21 mouse cellular contexts compared by ENCODE assay signal in the genomic region with DNA sequence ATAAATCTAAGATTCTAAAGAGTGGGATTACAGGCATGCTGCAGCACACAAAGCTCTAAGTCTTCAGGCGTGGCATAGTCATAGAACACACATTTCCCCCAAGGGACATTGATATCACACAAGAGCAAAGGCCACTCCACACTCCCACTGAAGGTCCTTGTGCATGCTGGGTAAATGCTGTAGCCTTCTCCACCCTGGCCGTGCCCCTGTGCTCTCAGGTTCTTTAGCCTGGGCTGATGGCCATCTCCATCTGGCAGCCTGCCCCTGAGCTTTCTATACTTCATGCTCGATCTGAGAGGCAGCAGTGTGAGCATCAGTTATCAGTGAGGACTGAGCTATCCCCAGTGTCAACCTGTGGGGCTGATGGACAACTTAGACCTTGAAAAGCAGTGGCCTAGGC. TPM values are rescaled to one million over a fixed set of nuclear protein-coding genes. Genes with fewer than 3 reads are reported as not detected.
DNase-seq lines count a peak whose midpoint lies in the region; ATAC-seq and TF ChIP-seq lines count a peak whose summit lies in the region.
"Had no signal": no experiment of that assay in that cellular context is flagged by ENCODE, and none has a peak within 500 bp of the region (broad histone marks: within the 10 kb centered on the region; RNA-seq: fewer than 3 reads in every experiment).

No protein-coding gene starts in this region.

- H3K4me2 ChIP-seq in liver, postnatal 0 days (ENCODE audit: low read depth, low read length), result no peak overlapping the region
- H3K4me2 ChIP-seq: embryonic facial prominence, embryonic 13.5 days; heart, embryonic 15.5 days; liver, embryonic 12.5 days; lung, embryonic 15.5 days; midbrain, embryonic 12.5 days had no signal

- WGBS in thymus, adult 2 months, result 94% methylated on average over 3 of the region's 3 CpGs
- 73% methylated on average over 3 of the region's 3 CpGs for WGBS in liver, postnatal 0 days (ENCODE audit: insufficient replicate concordance)

- H3K9me3 ChIP-seq in liver, postnatal 0 days (ENCODE audit: low read length), result no peaks in the 10 kb centered on the region
- H3K9me3 ChIP-seq: embryonic facial prominence, embryonic 13.5 days; heart, embryonic 15.5 days; liver, embryonic 12.5 days; lung, embryonic 15.5 days; midbrain, embryonic 12.5 days had no signal

- DNase-seq in heart, adult 11 months, result peak; percentile 88
- DNase-seq in heart, adult 18-20 months, result no peak
- peak; percentile 76 to 82 for DNase-seq in cerebellum, postnatal 10 days
- DNase-seq in gastrocnemius, postnatal 25 days, result peak; percentile 27
- DNase-seq in urinary bladder, postnatal 36 days (ENCODE audit: low spot score in 2 of 2), result no peak
- no peak for DNase-seq in thymus, adult 2 months
- DNase-seq in liver, postnatal 0 days, result no peak
- DNase-seq: heart, adult 2 months; right cerebral cortex, postnatal 25 days had no signal

- H3K27ac ChIP-seq in thymus, adult 2 months (ENCODE audit: control insufficient read depth, insufficient read depth, low read length), result no peak overlapping the region
- no peak overlapping the region for H3K27ac ChIP-seq in liver, postnatal 0 days (ENCODE audit: low read depth)
- H3K27ac ChIP-seq: embryonic facial prominence, embryonic 13.5 days; heart, adult 2 months; heart, embryonic 15.5 days; hindbrain, postnatal 0 days; layer of hippocampus, adult 2 months; liver, embryonic 12.5 days; lung, embryonic 15.5 days; macrophage; midbrain, embryonic 12.5 days had no signal

- no peak for ATAC-seq in liver, postnatal 0 days
- ATAC-seq: hindbrain, postnatal 0 days; liver, embryonic 12.5 days had no signal

- no peaks in the 10 kb centered on the region for H3K4me1 ChIP-seq in thymus, adult 2 months (replicated peaks; ENCODE audit: control insufficient read depth, insufficient read depth, low read length)
- H3K4me1 ChIP-seq in liver, postnatal 0 days (ENCODE audit: insufficient read depth), result no peaks in the 10 kb centered on the region
- H3K4me1 ChIP-seq: embryonic facial prominence, embryonic 13.5 days; heart, embryonic 15.5 days; liver, embryonic 12.5 days; lung, embryonic 15.5 days; midbrain, embryonic 12.5 days had no signal

- no peak for TF ChIP-seq POLR2A in thymus, adult 2 months (IDR thresholded peaks at IDR 0.05; ENCODE audit: control insufficient read depth, extremely low read depth, insufficient read depth, low read length, poor library complexity)

- no peak overlapping the region for H3K9ac ChIP-seq in liver, postnatal 0 days (replicated peaks)
- H3K9ac ChIP-seq: embryonic facial prominence, embryonic 13.5 days; heart, embryonic 15.5 days; liver, embryonic 12.5 days; lung, embryonic 15.5 days; midbrain, embryonic 12.5 days had no signal

- no peaks in the 10 kb centered on the region for H3K36me3 ChIP-seq in thymus, adult 2 months (ENCODE audit: control insufficient read depth, insufficient read depth, low read length)
- no peaks in the 10 kb centered on the region for H3K36me3 ChIP-seq in liver, postnatal 0 days (replicated peaks; ENCODE audit: insufficient read depth, low read length)
- H3K36me3 ChIP-seq: embryonic facial prominence, embryonic 13.5 days; heart, embryonic 15.5 days; liver, embryonic 12.5 days; lung, embryonic 15.5 days; midbrain, embryonic 12.5 days had no signal

- TF ChIP-seq CTCF in thymus, adult 2 months (IDR thresholded peaks at IDR 0.05; ENCODE audit: borderline replicate concordance, control insufficient read depth, extremely low read depth, insufficient read depth, low read length, poor library complexity), result no peak
- no peak for TF ChIP-seq CTCF in liver, postnatal 0 days (IDR thresholded peaks at IDR 0.05; ENCODE audit: low read depth)

- no peaks in the 10 kb centered on the region for H3K27me3 ChIP-seq in thymus, adult 2 months (ENCODE audit: control insufficient read depth, insufficient read depth, low read length)
- H3K27me3 ChIP-seq in liver, postnatal 0 days (ENCODE audit: insufficient read depth, low read length), result no peaks in the 10 kb centered on the region
- H3K27me3 ChIP-seq: embryonic facial prominence, embryonic 13.5 days; heart, embryonic 15.5 days; liver, embryonic 12.5 days; lung, embryonic 15.5 days; midbrain, embryonic 12.5 days had no signal

- H3K4me3 ChIP-seq in thymus, adult 2 months (ENCODE audit: control insufficient read depth, insufficient read depth, low read length), result no peak overlapping the region
- no peak overlapping the region for H3K4me3 ChIP-seq in liver, postnatal 0 days (ENCODE audit: low read depth, low read length)
- H3K4me3 ChIP-seq: embryonic facial prominence, embryonic 13.5 days; heart, adult 2 months; heart, embryonic 15.5 days; layer of hippocampus, adult 2 months; liver, embryonic 12.5 days; lung, embryonic 15.5 days; midbrain, embryonic 12.5 days had no signal

- TF ChIP-seq EP300 in liver, postnatal 0 days (IDR thresholded peaks at IDR 0.05; ENCODE audit: low read depth), result no peak

RNA-seq across cellular contexts. Expression of gene Cct8l1, which starts 4.0 kb away (rescaled TPM):
- under 1 TPM in 1 of 2 experiments, not detected in 1; 0.13 TPM for total RNA-seq in heart, adult 18-20 months (2021)
- total RNA-seq in gastrocnemius, postnatal 25 days (2021), result under 1 TPM in 1 of 2 experiments, not detected in 1; 0.27 TPM
- 0.08 TPM in 2 replicates for polyA plus RNA-seq in thymus, adult 2 months (2012; rRNA removed)
- not detected in 2 replicates for polyA plus RNA-seq in liver, postnatal 0 days (2015; fragmentation: Nextera tagmentation; extraction: Ambion mirVana)
- total RNA-seq: hematopoietic stem cell, adult 5-6 weeks; hindbrain, postnatal 0 days had no signal
- polyA plus RNA-seq: embryonic facial prominence, embryonic 13.5 days; heart, embryonic 15.5 days; hindbrain, postnatal 0 days; kidney, embryonic 16.5 days; limb, embryonic 11.5 days; lung, embryonic 15.5 days; macrophage; midbrain, embryonic 12.5 days; neural tube, embryonic 14.5 days had no signal

RNA-seq across cellular contexts. Expression of gene Kmt2c, which starts 21.2 kb away (rescaled TPM):
- 10 to 100 TPM; 41.8 to 45.0 TPM for total RNA-seq in heart, adult 18-20 months (2021)
- total RNA-seq in gastrocnemius, postnatal 25 days (2021), result 10 to 100 TPM; 27.4 to 29.1 TPM
- polyA plus RNA-seq in thymus, adult 2 months (2012; rRNA removed), result 41.7 and 42.6 TPM in 2 replicates
- 3.7 and 4.1 TPM in 2 replicates for polyA plus RNA-seq in liver, postnatal 0 days (2015; fragmentation: Nextera tagmentation; extraction: Ambion mirVana)

Comparison
In these comparisons a context has a peak if more than half of its experiments do, and no peak if none do; other contexts are left out.
1. DNase-seq: peak in heart, adult 11 months (single experiment), cerebellum, postnatal 10 days (2 of 2) and gastrocnemius, postnatal 25 days (single experiment); none in heart, adult 18-20 months (0 of 2), urinary bladder, postnatal 36 days (0 of 2), thymus, adult 2 months (single experiment) and liver, postnatal 0 days (single experiment).